In genomic region chr12:3827771-3828170, GRCm38 (mm10) we compare ENCODE assay signal across 26 mouse cellular contexts.
"Had no signal": no experiment of that assay in that cellular context is flagged by ENCODE, and none has a peak within 500 bp of the region (broad histone marks: within the 10 kb centered on the region; RNA-seq: fewer than 3 reads in every experiment).

No protein-coding gene starts in this region.

- H3K9me3 ChIP-seq: hindbrain, embryonic 10.5 days; hindbrain, embryonic 12.5 days; intestine, embryonic 15.5 days; limb, embryonic 10.5 days; limb, embryonic 12.5 days; liver, embryonic 13.5 days; liver, embryonic 15.5 days had no signal

- H3K4me2 ChIP-seq: hindbrain, embryonic 12.5 days; hindbrain, embryonic 14.5 days; intestine, embryonic 15.5 days; limb, embryonic 12.5 days; liver, embryonic 11.5 days; liver, embryonic 13.5 days; liver, embryonic 15.5 days had no signal

- H3K9ac ChIP-seq: hindbrain, embryonic 12.5 days; hindbrain, embryonic 14.5 days; intestine, embryonic 15.5 days; limb, embryonic 12.5 days; liver, embryonic 13.5 days; liver, embryonic 15.5 days; liver, postnatal 0 days had no signal

- H3K27me3 ChIP-seq: hindbrain, embryonic 12.5 days; intestine, embryonic 15.5 days; limb, embryonic 12.5 days; liver, embryonic 13.5 days; liver, embryonic 15.5 days had no signal

- H3K36me3 ChIP-seq: hindbrain, embryonic 10.5 days; hindbrain, embryonic 12.5 days; intestine, embryonic 15.5 days; limb, embryonic 10.5 days; limb, embryonic 12.5 days; liver, embryonic 13.5 days; liver, embryonic 15.5 days had no signal

- H3K4me3 ChIP-seq: gastrocnemius, adult 2 months; hindbrain, embryonic 10.5 days; hindbrain, embryonic 12.5 days; intestine, embryonic 15.5 days; layer of hippocampus, adult 2 months; left cerebral cortex, adult 2 months; limb, embryonic 10.5 days; limb, embryonic 12.5 days; liver, embryonic 13.5 days; liver, embryonic 15.5 days had no signal

- ATAC-seq: forebrain, embryonic 16.5 days; hindbrain, embryonic 16.5 days; inflammation-experienced regulatory T-cells, adult 6 months; intestine, embryonic 15.5 days; intestine, postnatal 0 days; liver, postnatal 0 days had no signal

- DNase-seq: gastrocnemius, adult 2 months; gastrocnemius, postnatal 10 days; gastrocnemius, postnatal 25 days; heart, postnatal 36 days; kidney, adult 18-20 months; kidney, adult 8-10 months; kidney, postnatal 10 days; kidney, postnatal 25 days; kidney, postnatal 4 days; liver; liver, embryonic 13.5 days; liver, postnatal 0 days had no signal

- H3K27ac ChIP-seq: gastrocnemius, adult 2 months; hindbrain, embryonic 10.5 days; hindbrain, embryonic 12.5 days; hindbrain, embryonic 14.5 days; intestine, embryonic 15.5 days; layer of hippocampus, adult 2 months; left cerebral cortex, adult 2 months; limb, embryonic 10.5 days; limb, embryonic 12.5 days; liver, embryonic 13.5 days; liver, embryonic 15.5 days had no signal
